Mouse (Mus musculus) G1E (cell line): ENCODE results near the gene Sema5a. TPM values are rescaled to one million over a fixed set of nuclear protein-coding genes. Genes with fewer than 3 reads are reported as not detected.
"Not testable (repeated sequence)": the region's sequence is repeated elsewhere in the genome, so short reads cannot be mapped to it uniquely, and the experiment has no call there.

Source experiments
- ATAC-seq: 2 replicates; pipeline ENCODE4 v1.8.0; 2016; ENCODE audit warnings: mild to moderate bottlenecking; ENCODE audit not compliant: insufficient number of reproducible peaks, poor library complexity, low FRiP score, severe bottlenecking; ENCODE audit errors: extremely low read depth
- DNase-seq: peaks from one replicate; pipeline ENCODE4 v3.0.0; 2012; ENCODE audit warnings: low spot score
- H3K27me3 ChIP-seq: 2 replicates; pipeline ENCODE4 v1.6.1; 2012; ENCODE audit warnings: mild to moderate bottlenecking, low read length, inconsistent platforms; ENCODE audit not compliant: insufficient read depth
- H3K36me3 ChIP-seq: replicated peaks from 2 replicates; pipeline ENCODE3; 2012; ENCODE audit warnings: mild to moderate bottlenecking, inconsistent platforms
- H3K4me1 ChIP-seq: 2 replicates; pipeline ENCODE4 v1.6.1; 2012; ENCODE audit warnings: low read depth, low read length, inconsistent platforms, mixed read lengths; ENCODE audit not compliant: insufficient read depth
- H3K4me3 ChIP-seq: 2 replicates; pipeline ENCODE4 v1.5.1; 2012; ENCODE audit warnings: low read depth, mild to moderate bottlenecking, inconsistent platforms, low read length, moderate library complexity, mixed read lengths
- H3K9me3 ChIP-seq: replicated peaks from 2 replicates; pipeline ENCODE4 v1.6.1; 2012; ENCODE audit warnings: inconsistent platforms
- CTCF ChIP-seq: IDR thresholded peaks from 2 replicates; pipeline ENCODE4 v1.5.1; 2012; ENCODE audit warnings: low read depth, low read length, inconsistent platforms, mixed read lengths
- GATA1 ChIP-seq: IDR thresholded peaks from 2 replicates; pipeline ENCODE4 v1.6.1; 2012; ENCODE audit warnings: borderline replicate concordance, low read length, inconsistent platforms, mixed read lengths
- GATA2 ChIP-seq: IDR thresholded peaks from 2 replicates; pipeline ENCODE4 v1.6.1; 2012; ENCODE audit warnings: low read depth, low read length, inconsistent platforms, borderline replicate concordance
- POLR2AphosphoS5 ChIP-seq: IDR thresholded peaks from 2 replicates; pipeline ENCODE4 v1.6.1; 2012; ENCODE audit warnings: low read depth, low read length, inconsistent platforms; ENCODE audit not compliant: insufficient replicate concordance
- TAL1 ChIP-seq: conservative IDR thresholded peaks from 2 replicates; pipeline ENCODE4 v1.6.1; 2012; ENCODE audit warnings: low read depth, low read length, inconsistent platforms, mixed read lengths
- polyA plus RNA-seq: library from polyadenylated mRNA; stranded (reverse); fragments of >175 nt; gene quantifications from 2 replicates; pipeline ENCODE4 v1.2.3, GENCODE M21; 2012
- total RNA-seq, 2 experiments: library from RNA; stranded (forward) in 1 of 2; stranded (reverse) in 1 of 2; fragments of 200-1000 nt in 1 of 2; fragments of >200 nt in 1 of 2; fragmentation: Nextera tagmentation in 1 of 2; gene quantifications; 2 replicates each; pipeline ENCODE4 v1.2.3; 2014 to 2017

Gene Sema5a
- total and polyA plus RNA-seq, 3 experiments: 0.33 TPM; not detected in 2

DNA sequence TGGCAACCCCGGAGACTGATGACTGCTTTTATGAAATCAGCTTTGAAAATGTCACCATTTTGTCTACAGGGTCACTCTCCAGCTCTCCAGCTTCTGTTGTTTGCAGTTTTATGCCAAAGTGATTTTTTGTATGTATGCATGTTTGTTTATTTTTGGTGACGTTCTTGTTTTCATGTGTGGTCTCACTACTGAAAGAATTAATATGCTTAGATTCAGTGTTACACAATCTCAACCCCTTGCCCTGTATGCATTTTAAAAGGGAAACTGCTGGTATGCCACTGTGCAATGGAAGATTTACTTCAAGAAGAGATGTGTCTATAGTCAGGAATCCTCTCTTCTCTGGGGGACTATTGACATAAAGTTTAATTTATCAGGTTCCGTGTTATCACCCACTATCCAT, 19.2 kb upstream of the Sema5a start:
- Histone ChIP-seq H3K27me3 (no peaks in the 10 kb centered on the region), H3K36me3 (no peaks in the 10 kb centered on the region), H3K4me3 (no peak overlapping the region), H3K9me3 (no peaks in the 10 kb centered on the region), H3K4me1 (no peaks in the 10 kb centered on the region)
- ATAC-seq (no peak), DNase-seq (no peak)
- TF ChIP-seq CTCF (no peak), GATA1 (no peak), GATA2 (no peak), POLR2AphosphoS5 (no peak), TAL1 (no peak)

DNA sequence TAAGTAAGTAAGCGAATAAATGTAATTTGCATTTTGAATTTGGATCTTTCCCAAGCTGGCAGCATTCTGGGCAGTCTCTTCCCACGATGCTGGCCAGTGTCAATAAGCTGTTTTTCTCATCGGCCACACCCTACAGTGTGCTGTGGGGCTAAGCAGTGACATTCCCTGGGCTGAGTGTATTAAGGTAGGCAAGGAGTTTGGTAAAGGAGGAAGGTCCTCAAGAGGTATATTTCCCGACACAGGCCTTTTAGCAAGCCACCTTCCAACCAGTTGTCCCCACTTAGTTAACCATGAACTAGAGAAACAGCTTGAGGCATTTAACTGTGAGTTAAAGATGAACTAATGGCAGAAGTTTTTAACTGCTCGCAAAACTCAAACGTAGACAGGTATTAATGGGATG, 18.2 kb upstream of the Sema5a start:
- Histone ChIP-seq H3K36me3 (no peaks in the 10 kb centered on the region), H3K9me3 (no peaks in the 10 kb centered on the region), H3K4me1 (no peaks in the 10 kb centered on the region), H3K4me3 (no peak overlapping the region), H3K27me3 (no peaks in the 10 kb centered on the region)
- DNase-seq: no peak
- ATAC-seq: no peak
- no peak for TF ChIP-seq GATA2
- TF ChIP-seq POLR2AphosphoS5: no peak
- TF ChIP-seq CTCF: no peak
- TF ChIP-seq GATA1: no peak
- TF ChIP-seq TAL1: no peak

DNA sequence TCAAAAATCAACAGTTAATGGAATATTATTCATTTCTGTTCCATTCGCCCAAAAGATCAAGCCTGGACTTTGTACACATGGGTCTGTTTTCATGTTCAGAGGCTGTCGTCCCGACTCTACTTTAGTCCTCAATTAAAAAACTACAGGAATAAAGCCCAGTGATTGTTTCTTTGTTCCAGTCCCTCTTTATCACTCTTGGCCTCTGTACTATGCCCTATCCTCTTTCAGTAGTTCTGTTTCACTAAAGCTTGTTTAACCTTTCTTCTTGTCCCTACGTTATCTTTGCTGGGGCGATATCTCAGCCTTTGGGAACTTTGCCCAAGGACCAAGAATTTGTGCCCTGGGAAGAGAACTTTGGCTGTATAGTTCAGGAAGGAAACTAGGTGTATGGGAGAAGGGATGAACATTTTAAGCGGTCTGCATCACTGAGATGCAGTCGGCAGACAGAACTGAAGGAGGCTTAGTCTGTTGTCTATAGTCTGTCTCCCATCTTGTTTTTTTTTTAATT, 17.7 kb upstream of the Sema5a start:
- no peaks in the 10 kb centered on the region for H3K4me1 ChIP-seq
- H3K36me3 ChIP-seq: no peaks in the 10 kb centered on the region
- no peak overlapping the region for H3K4me3 ChIP-seq
- ATAC-seq: no peak
- no peaks in the 10 kb centered on the region for H3K9me3 ChIP-seq
- TF ChIP-seq TAL1: no peak
- H3K27me3 ChIP-seq: no peaks in the 10 kb centered on the region
- DNase-seq: no peak

DNA sequence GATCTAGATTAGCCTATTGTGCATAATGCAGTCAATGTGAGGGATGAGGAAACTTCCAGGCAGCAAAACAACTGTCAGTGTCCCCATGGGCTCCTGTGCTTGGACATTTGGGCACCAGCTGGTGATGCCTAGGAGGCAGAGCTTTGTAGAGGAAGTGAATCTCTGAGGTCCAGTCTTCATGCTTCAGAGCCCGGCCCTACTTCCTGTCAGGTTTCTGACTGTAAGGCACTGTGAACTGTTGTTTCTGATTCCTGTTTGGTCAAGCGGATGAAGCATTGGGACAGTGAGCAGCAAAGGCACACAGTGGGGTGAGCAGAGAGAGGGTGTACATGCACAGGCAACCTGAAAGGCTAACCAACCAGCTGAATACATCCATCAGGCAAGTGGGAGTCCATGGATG, 14.5 kb upstream of the Sema5a start:
- no peak overlapping the region for H3K4me3 ChIP-seq
- no peak for DNase-seq

DNA sequence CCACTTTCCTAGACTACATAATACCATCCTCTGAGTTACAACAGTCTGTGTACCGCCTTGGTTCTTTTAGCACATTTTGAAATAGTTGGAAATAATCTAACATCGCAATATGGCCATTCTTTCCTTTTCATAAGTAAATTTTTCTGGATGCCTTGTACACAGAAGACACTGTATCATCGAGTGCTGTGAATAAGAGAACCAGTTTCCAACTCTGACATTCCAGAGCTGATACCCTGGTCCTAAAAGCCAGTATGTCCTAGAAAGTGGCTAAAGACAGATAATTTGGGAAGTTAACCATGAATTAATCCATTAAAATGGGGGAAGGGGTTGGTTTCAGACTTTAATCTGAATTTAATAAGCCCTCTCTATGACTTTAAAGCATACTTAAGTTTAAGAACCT, 12.4 kb upstream of the Sema5a start:
- Histone ChIP-seq H3K4me1 (no peaks in the 10 kb centered on the region), H3K4me3 (no peak overlapping the region), H3K27me3 (no peaks in the 10 kb centered on the region), H3K36me3 (no peaks in the 10 kb centered on the region), H3K9me3 (no peaks in the 10 kb centered on the region)
- DNase-seq (no peak), ATAC-seq (no peak)
- TF ChIP-seq TAL1: no peak
- no peak for TF ChIP-seq GATA1
- no peak for TF ChIP-seq CTCF
- no peak for TF ChIP-seq GATA2
- TF ChIP-seq POLR2AphosphoS5: no peak

More for the DNA sequence above, 14.5 kb upstream of the Sema5a start:
- Histone ChIP-seq H3K27me3 (no peaks in the 10 kb centered on the region), H3K9me3 (no peaks in the 10 kb centered on the region), H3K4me1 (no peaks in the 10 kb centered on the region), H3K36me3 (no peaks in the 10 kb centered on the region)
- TF ChIP-seq GATA1 (no peak), GATA2 (no peak), TAL1 (no peak), POLR2AphosphoS5 (no peak), CTCF (no peak)
- no peak for ATAC-seq

DNA sequence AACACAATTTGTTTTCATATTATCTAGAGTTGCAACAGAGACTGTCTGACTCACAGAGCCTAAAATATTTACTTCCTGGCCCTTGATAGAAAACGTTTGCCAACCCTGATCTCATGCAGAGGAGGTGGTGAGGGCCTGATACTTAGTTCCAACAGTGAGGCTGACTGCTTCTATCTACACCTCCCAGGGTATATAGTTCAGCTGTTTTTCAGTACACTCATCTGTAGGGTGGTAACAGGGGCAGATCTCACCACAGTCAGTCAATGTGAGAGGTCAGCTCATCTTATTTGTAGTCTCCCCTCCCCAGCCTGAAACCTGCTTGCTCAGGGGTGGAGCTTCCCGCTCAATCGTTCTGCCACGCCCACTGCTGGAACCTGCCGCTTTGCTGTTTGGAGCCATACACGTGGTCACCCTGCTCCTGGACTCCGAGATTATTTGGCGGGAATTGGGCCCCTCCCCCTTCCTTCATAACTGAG, 11.9 kb upstream of the Sema5a start:
- H3K4me3 ChIP-seq, ATAC-seq, H3K9me3 ChIP-seq, H3K36me3 ChIP-seq, H3K4me1 ChIP-seq, H3K27me3 ChIP-seq, DNase-seq: not testable (repeated sequence)

DNA sequence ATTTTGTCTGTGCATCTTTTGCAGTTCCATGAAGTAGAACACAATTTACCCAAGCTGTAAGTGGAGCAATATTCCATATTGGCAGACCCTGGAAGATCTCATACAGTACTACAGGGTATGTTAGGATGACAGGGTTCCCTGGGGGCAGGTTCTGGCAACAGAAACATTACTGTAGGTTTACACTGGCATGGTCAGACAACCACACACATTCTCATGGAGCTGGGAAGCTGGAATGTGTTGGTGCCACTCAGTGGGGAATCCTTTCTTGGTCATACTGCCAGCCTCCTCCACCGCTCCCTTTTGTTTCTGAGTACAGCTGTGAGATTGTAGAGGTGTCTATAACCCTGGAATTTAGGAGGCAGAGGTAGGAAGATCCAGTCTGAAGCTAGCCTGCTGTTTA, 11.2 kb upstream of the Sema5a start:
- Histone ChIP-seq H3K4me1 (no peaks in the 10 kb centered on the region), H3K9me3 (no peaks in the 10 kb centered on the region), H3K36me3 (no peaks in the 10 kb centered on the region), H3K27me3 (no peaks in the 10 kb centered on the region), H3K4me3 (no peak overlapping the region)
- DNase-seq (no peak), ATAC-seq (no peak)
- TF ChIP-seq POLR2AphosphoS5 (no peak), TAL1 (no peak), GATA1 (no peak), GATA2 (no peak), CTCF (no peak)
